Mouse (Mus musculus): ENCODE measurements around the gene Pfkfb4.

Gene Pfkfb4

GRCm38 (mm10) chr9:108991428-108992084 is at the start of gene Pfkfb4:
Gene Pfkfb4, plus strand, starts transcription at chr9:108991778.
- peak; percentile 96 for DNase-seq (ENCODE audit: low read depth, low spot score)

- DNase-seq (ENCODE audit: low read depth, low spot score) = no peak
These were observed 46.5 kb upstream of the Pfkfb4 start for GRCm38 (mm10) chr9:108945111-108945510.

- no peak for DNase-seq (ENCODE audit: low read depth, low spot score)
These were observed 46.0 kb upstream of the Pfkfb4 start for GRCm38 (mm10) chr9:108945608-108946007.

GRCm38 (mm10) chr9:108949231-108949966 is 42.2 kb upstream of the Pfkfb4 start:
- peak; percentile 17 for DNase-seq (ENCODE audit: low read depth, low spot score)

- DNase-seq (ENCODE audit: low read depth, low spot score) = no peak
These were observed 41.4 kb upstream of the Pfkfb4 start for GRCm38 (mm10) chr9:108949967-108950728.

- no peak for DNase-seq (ENCODE audit: low read depth, low spot score)
These were observed 38.4 kb upstream of the Pfkfb4 start, which contains the start of gene Col7a1 for GRCm38 (mm10) chr9:108953081-108953636. Gene Col7a1, plus strand, starts transcription at chr9:108953586.

GRCm38 (mm10) chr9:108955241-108955640 is 36.3 kb upstream of the Pfkfb4 start:
- DNase-seq (ENCODE audit: low read depth, low spot score) = no peak

GRCm38 (mm10) chr9:108955846-108956245 is 35.7 kb upstream of the Pfkfb4 start:
- DNase-seq (ENCODE audit: low read depth, low spot score) = no peak

GRCm38 (mm10) chr9:108963577-108963976 is 28.0 kb upstream of the Pfkfb4 start:
- no peak for DNase-seq (ENCODE audit: low read depth, low spot score)

GRCm38 (mm10) chr9:108964338-108964737 is 27.2 kb upstream of the Pfkfb4 start:
- no peak for DNase-seq (ENCODE audit: low read depth, low spot score)

- DNase-seq (ENCODE audit: low read depth, low spot score) = no peak
These were observed 21.0 kb upstream of the Pfkfb4 start for GRCm38 (mm10) chr9:108970623-108971022.

GRCm38 (mm10) chr9:108976483-108976882 is 15.1 kb upstream of the Pfkfb4 start:
- no peak for DNase-seq (ENCODE audit: low read depth, low spot score)

GRCm38 (mm10) chr9:108977966-108978365 is 13.6 kb upstream of the Pfkfb4 start:
- DNase-seq (ENCODE audit: low read depth, low spot score) = no peak

GRCm38 (mm10) chr9:108982498-108982897 is 9.1 kb upstream of the Pfkfb4 start:
- no peak for DNase-seq (ENCODE audit: low read depth, low spot score)

GRCm38 (mm10) chr9:108983209-108983608 is 8.4 kb upstream of the Pfkfb4 start:
- no peak for DNase-seq (ENCODE audit: low read depth, low spot score)

GRCm38 (mm10) chr9:108985710-108986109 is 5.9 kb upstream of the Pfkfb4 start, which contains the start of gene Ucn2:
Gene Ucn2, plus strand, starts transcription at chr9:108986010.
- DNase-seq (ENCODE audit: low read depth, low spot score) = no peak

GRCm38 (mm10) chr9:108987704-108988350 is 3.8 kb upstream of the Pfkfb4 start:
- no peak for DNase-seq (ENCODE audit: low read depth, low spot score)

- DNase-seq (ENCODE audit: low read depth, low spot score) = no peak
These were observed 1.6 kb upstream of the Pfkfb4 start for GRCm38 (mm10) chr9:108989802-108990461.

GRCm38 (mm10) chr9:108990462-108990820 is 1.1 kb upstream of the Pfkfb4 start:
- no peak for DNase-seq (ENCODE audit: low read depth, low spot score)

- no peak for DNase-seq (ENCODE audit: low read depth, low spot score)
These were observed 499 bp downstream of the Pfkfb4 start for GRCm38 (mm10) chr9:108992085-108992469.

Measured in embryo, embryonic 11.5 days (tissue).